Mouse (Mus musculus) ES-Bruce4 (cell line): ENCODE data around the gene U90926. TPM values are rescaled to one million over a fixed set of nuclear protein-coding genes. Genes with fewer than 3 reads are reported as not detected.

ENCODE experiments used
- H3K27ac ChIP-seq: 2 replicates; pipeline ENCODE4 v1.5.1; 2012; ENCODE audit warnings: low read length, inconsistent platforms; ENCODE audit not compliant: insufficient read depth
- H3K27me3 ChIP-seq: 2 replicates; pipeline ENCODE4 v1.6.1; 2012; ENCODE audit warnings: mild to moderate bottlenecking, low read length, inconsistent platforms; ENCODE audit not compliant: control insufficient read depth, poor library complexity, insufficient read depth, severe bottlenecking
- H3K36me3 ChIP-seq: 2 replicates; pipeline ENCODE4 v1.6.1; 2012; ENCODE audit warnings: inconsistent platforms, mild to moderate bottlenecking, low read length, moderate library complexity; ENCODE audit not compliant: control insufficient read depth, poor library complexity, insufficient read depth, severe bottlenecking
- H3K4me1 ChIP-seq: one replicate; pipeline ENCODE4 v1.8.1; 2011; ENCODE audit warnings: low read length; ENCODE audit not compliant: control insufficient read depth, insufficient read depth
- H3K4me3 ChIP-seq: 2 replicates; pipeline ENCODE4 v1.5.1; 2011; ENCODE audit warnings: low read depth, mild to moderate bottlenecking, low read length
- H3K9ac ChIP-seq: 2 replicates; pipeline ENCODE4 v1.6.1; 2012; ENCODE audit warnings: low read depth, mild to moderate bottlenecking, inconsistent platforms; ENCODE audit not compliant: poor library complexity, severe bottlenecking
- H3K9me3 ChIP-seq: replicated peaks from 2 replicates; pipeline ENCODE4 v1.6.1; 2012; ENCODE audit warnings: mild to moderate bottlenecking, low read length, inconsistent platforms; ENCODE audit not compliant: control insufficient read depth, poor library complexity, insufficient read depth, severe bottlenecking
- CTCF ChIP-seq: IDR thresholded peaks from one replicate; pipeline ENCODE4 v1.8.1; 2011; ENCODE audit warnings: low read depth, low read length
- EP300 ChIP-seq: IDR thresholded peaks from 2 replicates; pipeline ENCODE4 v1.6.1; 2011; ENCODE audit warnings: low read depth, low read length; ENCODE audit not compliant: insufficient read depth
- POLR2A ChIP-seq: IDR thresholded peaks from one replicate; pipeline ENCODE4 v1.8.1; 2011; ENCODE audit warnings: low read length; ENCODE audit not compliant: insufficient read depth
- polyA plus RNA-seq: library from polyadenylated mRNA; stranded (reverse); fragments of >200 nt; gene quantifications from 2 replicates; pipeline ENCODE4 v1.2.4, GENCODE M21; 2011; ENCODE audit warnings: low read depth; ENCODE audit not compliant: missing spikeins, insufficient read depth, insufficient read length

The U90926 gene
- polyA plus RNA-seq, 1 experiment, result not detected

DNA sequence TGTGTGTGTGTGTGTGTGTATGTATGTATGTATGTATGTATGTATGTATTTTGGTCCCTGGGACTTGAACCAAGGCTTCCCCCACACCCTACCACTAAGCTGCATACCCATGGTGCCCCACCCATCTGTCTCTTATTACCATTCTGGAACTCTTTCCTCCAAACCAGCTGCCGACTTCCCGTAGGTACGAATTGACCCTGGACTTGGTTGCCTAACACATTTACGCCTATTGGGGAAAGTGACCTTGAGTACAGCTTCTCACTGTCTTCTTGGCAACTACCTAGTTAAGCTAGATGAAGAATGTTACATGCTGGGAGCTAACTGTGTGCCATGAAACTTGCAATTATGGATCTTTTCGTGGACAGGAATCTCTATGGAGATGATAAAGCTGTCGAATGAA lies 9.1 kb downstream of the U90926 start:
- Histone ChIP-seq H3K27me3 (no peaks in the 10 kb centered on the region), H3K9me3 (no peaks in the 10 kb centered on the region), H3K4me1 (no peaks in the 10 kb centered on the region), H3K9ac (no peak overlapping the region), H3K27ac (no peak overlapping the region), H3K36me3 (peaks cover 10% of the 10 kb centered on the region), H3K4me3 (no peak overlapping the region)
- TF ChIP-seq CTCF (no peak), POLR2A (no peak), EP300 (no peak)

DNA sequence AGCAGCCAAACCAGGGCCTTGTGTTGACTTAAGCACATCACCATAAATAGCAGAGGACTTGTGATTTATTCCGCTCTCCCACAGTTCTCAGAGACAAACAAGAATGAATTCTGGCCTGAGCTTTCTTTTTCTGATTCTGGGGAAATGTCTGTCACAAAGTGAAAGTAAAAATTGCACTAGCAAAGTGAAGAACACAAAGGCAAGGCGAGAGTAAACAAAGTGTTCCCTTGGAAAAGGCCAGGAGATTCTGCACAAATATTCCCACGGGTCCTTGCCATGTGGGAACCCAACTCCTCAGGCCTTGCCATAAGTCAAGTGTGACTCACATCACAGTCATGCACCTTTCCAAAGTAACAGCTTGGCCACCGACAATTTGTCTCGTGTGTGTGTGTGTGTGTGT lies 9.5 kb downstream of the U90926 start:
- Histone ChIP-seq H3K9ac (no peak overlapping the region), H3K27ac (no peak overlapping the region), H3K9me3 (no peaks in the 10 kb centered on the region), H3K4me1 (no peaks in the 10 kb centered on the region), H3K4me3 (no peak overlapping the region), H3K36me3 (peaks cover 14% of the 10 kb centered on the region), H3K27me3 (no peaks in the 10 kb centered on the region)
- TF ChIP-seq POLR2A (no peak), CTCF (no peak), EP300 (no peak)

DNA sequence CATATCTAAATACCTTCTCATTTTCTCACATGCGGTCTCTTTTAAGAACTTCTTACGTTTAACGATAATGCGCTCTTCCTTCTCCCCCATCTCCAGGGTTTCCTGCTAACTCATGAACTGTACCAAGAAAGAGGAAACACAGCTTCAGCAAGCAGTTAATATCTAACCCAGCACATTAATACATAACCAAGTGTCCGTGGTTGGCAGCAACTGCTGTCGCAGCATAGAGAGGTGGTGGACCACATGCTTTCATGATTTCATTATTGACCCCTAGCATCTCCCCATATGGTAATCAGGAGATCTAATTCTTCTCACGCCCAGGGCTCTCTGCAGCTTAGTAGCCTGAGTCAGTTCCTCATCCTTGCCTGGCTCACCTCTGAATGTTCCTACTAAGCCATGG lies 10.0 kb downstream of the U90926 start:
- Histone ChIP-seq H3K4me1 (no peaks in the 10 kb centered on the region), H3K9ac (no peak overlapping the region), H3K36me3 (peaks cover 17% of the 10 kb centered on the region), H3K27me3 (no peaks in the 10 kb centered on the region), H3K4me3 (no peak overlapping the region), H3K27ac (no peak overlapping the region), H3K9me3 (no peaks in the 10 kb centered on the region)
- TF ChIP-seq CTCF, result no peak
- no peak for TF ChIP-seq POLR2A
- no peak for TF ChIP-seq EP300

DNA sequence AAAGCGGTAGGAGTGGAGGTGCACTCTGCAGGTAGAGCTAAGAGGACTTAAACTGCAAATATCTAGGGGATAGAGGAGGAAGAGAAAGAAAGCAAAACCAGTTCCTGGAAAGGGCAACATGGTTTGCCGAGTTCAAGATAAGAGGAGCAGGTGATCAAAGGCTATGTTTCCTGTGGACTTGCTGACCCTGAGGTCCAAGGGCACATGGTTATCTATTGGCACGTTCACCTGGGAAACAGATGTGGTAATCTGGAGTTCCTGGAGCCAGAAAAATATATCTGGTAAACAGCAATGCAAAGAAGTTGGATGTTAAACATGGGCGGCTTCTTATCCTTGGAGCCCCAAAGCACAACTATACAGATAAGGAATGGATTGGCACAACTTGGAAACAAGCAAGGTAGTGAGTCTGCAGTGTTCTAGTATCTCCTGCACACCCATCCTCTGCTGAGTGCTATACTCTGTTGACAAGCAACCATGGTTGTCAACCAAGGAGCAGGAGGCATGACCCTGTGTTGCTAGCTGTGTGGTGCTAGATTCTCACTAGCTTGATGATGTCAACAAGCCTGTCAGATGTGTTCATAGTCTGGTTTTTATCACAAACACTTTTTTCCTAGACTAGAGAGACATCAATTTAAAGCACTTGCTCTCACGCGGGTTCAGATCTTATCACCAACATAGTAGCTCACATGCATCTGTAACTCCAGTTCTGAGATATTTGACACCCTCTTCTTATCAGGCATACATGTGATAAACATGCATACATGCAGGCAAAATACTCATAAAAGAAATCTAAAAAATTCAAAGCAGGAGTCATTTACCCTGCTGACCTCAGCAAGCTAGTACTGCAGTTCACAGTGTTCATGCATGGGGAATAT lies 10.8 kb downstream of the U90926 start:
- Histone ChIP-seq H3K4me1 (no peaks in the 10 kb centered on the region), H3K27me3 (no peaks in the 10 kb centered on the region), H3K36me3 (peaks cover 24% of the 10 kb centered on the region), H3K4me3 (no peak overlapping the region), H3K9ac (no peak overlapping the region), H3K9me3 (no peaks in the 10 kb centered on the region), H3K27ac (no peak overlapping the region)
- TF ChIP-seq EP300 (no peak), POLR2A (no peak), CTCF (no peak)

DNA sequence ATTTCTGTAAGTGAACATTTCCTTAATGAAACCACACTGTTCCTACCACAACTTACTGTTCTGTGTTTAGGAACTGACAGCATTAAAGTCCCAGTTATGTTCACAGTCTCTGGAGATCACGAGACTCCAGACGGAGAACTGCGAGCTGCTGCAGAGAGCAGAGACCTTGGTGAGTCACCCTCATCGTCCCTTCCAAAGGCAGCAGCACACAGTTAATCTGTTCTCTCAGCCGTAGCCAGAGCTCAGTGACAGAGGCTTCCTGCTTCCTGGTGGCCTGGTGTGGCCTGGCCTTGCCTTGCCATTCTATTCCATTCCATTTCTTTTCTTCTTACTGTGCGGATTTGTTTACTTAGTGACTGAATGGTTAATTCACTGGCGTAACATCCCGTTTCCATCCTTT lies 16.9 kb downstream of the U90926 start:
- Histone ChIP-seq H3K9ac (no peak overlapping the region), H3K27me3 (no peaks in the 10 kb centered on the region), H3K4me3 (no peak overlapping the region), H3K27ac (no peak overlapping the region), H3K36me3 (peaks cover 45% of the 10 kb centered on the region), H3K9me3 (no peaks in the 10 kb centered on the region), H3K4me1 (no peaks in the 10 kb centered on the region)
- TF ChIP-seq EP300, result no peak
- TF ChIP-seq CTCF, result no peak
- no peak for TF ChIP-seq POLR2A

DNA sequence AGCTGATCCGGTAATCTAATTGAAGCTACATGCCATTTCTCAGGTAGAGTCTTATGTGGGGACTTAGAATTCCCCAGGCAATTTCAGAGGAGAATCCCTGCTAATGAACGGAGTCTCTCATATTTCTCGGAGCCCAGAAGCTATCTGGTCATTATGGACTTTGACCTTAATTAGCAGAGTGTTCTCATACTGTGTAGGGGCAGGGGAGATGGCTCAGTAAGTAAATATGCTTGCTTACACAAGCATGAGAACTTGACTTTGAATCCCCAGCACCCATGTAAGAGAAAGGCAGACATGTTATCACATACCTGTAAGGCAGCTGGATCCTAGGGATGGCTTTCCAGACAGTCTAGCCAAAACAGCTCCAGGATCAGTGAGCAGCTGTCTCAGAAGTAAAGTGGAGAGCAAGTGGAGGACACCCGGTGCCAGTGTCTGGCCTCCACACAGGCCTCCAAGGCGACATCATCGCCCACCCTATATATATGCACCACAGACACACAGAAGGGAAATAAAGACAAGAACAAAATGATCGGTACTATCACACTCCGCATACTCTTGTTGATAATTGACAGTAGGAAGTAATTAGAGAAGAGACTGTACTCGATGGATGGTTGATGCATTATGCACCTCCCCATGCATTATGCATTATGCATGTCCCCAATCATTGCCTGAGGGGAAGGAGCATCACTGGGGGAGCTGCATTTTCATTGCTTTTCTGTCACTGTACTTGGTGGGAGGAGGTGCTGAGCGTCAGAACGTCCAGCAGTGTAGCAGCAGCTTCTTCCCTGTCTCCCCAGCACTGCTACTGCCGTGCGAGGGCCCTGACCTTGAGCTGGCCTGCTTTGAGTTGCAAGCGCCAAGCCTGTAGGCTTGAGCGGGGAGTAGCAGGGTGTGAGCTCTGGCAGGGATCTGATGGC lies 18.1 kb downstream of the U90926 start:
- Histone ChIP-seq H3K36me3 (peaks cover 45% of the 10 kb centered on the region), H3K27ac (no peak overlapping the region), H3K9me3 (no peaks in the 10 kb centered on the region), H3K4me3 (no peak overlapping the region), H3K27me3 (no peaks in the 10 kb centered on the region), H3K9ac (no peak overlapping the region), H3K4me1 (no peaks in the 10 kb centered on the region)
- TF ChIP-seq EP300, result no peak
- no peak for TF ChIP-seq CTCF
- no peak for TF ChIP-seq POLR2A
